Mouse (Mus musculus): ENCODE data around the gene Vpreb2.
"Not testable (repeated sequence)": the region's sequence is repeated elsewhere in the genome, so short reads cannot be mapped to it uniquely, and the experiment has no call there.

GRCm38 (mm10) chr16:17977840-17978239 is 2.4 kb upstream of the Vpreb2 start:
- not testable (repeated sequence) for TF ChIP-seq TAL1, GATA1 (IDR thresholded peaks at IDR 0.05; ENCODE audit: low read length)

Data from erythroblast, embryonic 14.5 days (primary cell).